Mouse (Mus musculus) telencephalon, adult 2 months (tissue): ENCODE measurements at regions not wholly inside any gene's neighbourhood (a gene's known extent, or its start where the extent isn't known, plus 50 kb on each side); places are given as distances from the start of the nearest gene placed in this dataset.
A peak's percentile ranks its signal among the peaks of the same experiment; 100 is the strongest.

Experiments
- DNase-seq: peaks from one replicate; pipeline ENCODE4 v3.0.0-alpha.2; 2011; ENCODE audit warnings: low read depth, low spot score

- peak; percentile 75 for DNase-seq
Observed at GRCm38 (mm10) chr10:98648710-98649245, 265.4 kb upstream of the Atp2b1 start.

GRCm38 (mm10) chr10:98650533-98650932 lies 263.7 kb upstream of the Atp2b1 start:
- no peak for DNase-seq

- DNase-seq, result no peak
Observed at GRCm38 (mm10) chr10:98651127-98651526, 263.1 kb upstream of the Atp2b1 start.

GRCm38 (mm10) chr10:98651599-98651998 lies 262.6 kb upstream of the Atp2b1 start:
- DNase-seq, result no peak

- no peak for DNase-seq
Observed at GRCm38 (mm10) chr10:98652084-98652483, 262.1 kb upstream of the Atp2b1 start.

- DNase-seq, result no peak
Observed at GRCm38 (mm10) chr10:98660747-98661146, 253.5 kb upstream of the Atp2b1 start.

- DNase-seq, result no peak
Observed at GRCm38 (mm10) chr10:98665936-98666505, 248.2 kb upstream of the Atp2b1 start.

GRCm38 (mm10) chr10:98667728-98668127 lies 246.5 kb upstream of the Atp2b1 start:
- DNase-seq, result no peak

- no peak for DNase-seq
Observed at GRCm38 (mm10) chr10:98674131-98674530, 240.1 kb upstream of the Atp2b1 start.

- no peak for DNase-seq
Observed at GRCm38 (mm10) chr10:98676907-98677306, 237.3 kb upstream of the Atp2b1 start.

- DNase-seq, result no peak
Observed at GRCm38 (mm10) chr10:98678234-98678633, 236.0 kb upstream of the Atp2b1 start.

- no peak for DNase-seq
Observed at GRCm38 (mm10) chr10:98682436-98682835, 231.8 kb upstream of the Atp2b1 start.

GRCm38 (mm10) chr10:98684195-98684594 lies 230.0 kb upstream of the Atp2b1 start:
- DNase-seq, result no peak

- no peak for DNase-seq
Observed at GRCm38 (mm10) chr10:98684707-98685106, 229.5 kb upstream of the Atp2b1 start.

- DNase-seq, result no peak
Observed at GRCm38 (mm10) chr10:98685739-98686138, 228.5 kb upstream of the Atp2b1 start.

GRCm38 (mm10) chr10:98686370-98686769 lies 227.8 kb upstream of the Atp2b1 start:
- DNase-seq, result no peak

GRCm38 (mm10) chr10:98691816-98692215 lies 222.4 kb upstream of the Atp2b1 start:
- DNase-seq, result no peak

GRCm38 (mm10) chr10:98694690-98695370 lies 219.4 kb upstream of the Atp2b1 start:
- no peak for DNase-seq

- no peak for DNase-seq
Observed at GRCm38 (mm10) chr10:98695371-98695725, 218.9 kb upstream of the Atp2b1 start.

- no peak for DNase-seq
Observed at GRCm38 (mm10) chr10:98697866-98698265, 216.3 kb upstream of the Atp2b1 start.

- DNase-seq, result no peak
Observed at GRCm38 (mm10) chr10:98699579-98699978, 214.6 kb upstream of the Atp2b1 start.

GRCm38 (mm10) chr10:98700407-98700806 lies 213.8 kb upstream of the Atp2b1 start:
- no peak for DNase-seq

GRCm38 (mm10) chr10:98701285-98701684 lies 212.9 kb upstream of the Atp2b1 start:
- peak; percentile 41 for DNase-seq
